Mouse (Mus musculus): Measurements from ENCODE around the gene Ank3.
"Not testable (repeated sequence)": the region's sequence is repeated elsewhere in the genome, so short reads cannot be mapped to it uniquely, and the experiment has no call there.

Gene Ank3

DNA sequence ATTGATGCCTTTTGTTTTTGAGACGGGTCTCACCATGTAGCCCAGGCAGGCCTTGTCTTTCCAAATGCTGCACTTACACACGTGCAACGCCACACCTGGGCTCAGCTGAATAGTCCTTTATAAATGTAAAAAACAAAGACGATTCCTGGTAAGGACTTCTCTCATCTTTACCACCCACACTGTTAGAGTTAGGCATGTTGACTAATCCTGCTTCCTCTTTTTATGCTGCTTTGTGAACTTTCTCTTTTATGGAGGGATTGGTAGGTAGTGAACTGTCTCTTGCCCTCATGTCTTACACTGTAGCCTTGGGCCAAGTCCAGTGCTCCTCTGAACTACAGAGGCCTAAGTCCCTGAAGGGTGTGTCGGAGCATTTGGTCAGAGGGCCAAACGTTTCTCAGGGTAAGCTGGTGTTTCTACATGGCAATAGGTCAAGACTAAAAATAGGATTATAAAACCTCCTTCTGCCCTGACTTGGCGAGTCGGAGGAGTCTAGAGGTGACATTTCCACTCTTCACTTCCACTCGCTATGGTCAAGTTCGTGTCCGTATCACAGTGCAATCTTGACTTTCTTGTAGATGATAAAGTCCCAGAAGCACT, 491.9 kb downstream of the Ank3 start:
- DNase-seq (ENCODE audit: low read depth, low spot score): no peak

DNA sequence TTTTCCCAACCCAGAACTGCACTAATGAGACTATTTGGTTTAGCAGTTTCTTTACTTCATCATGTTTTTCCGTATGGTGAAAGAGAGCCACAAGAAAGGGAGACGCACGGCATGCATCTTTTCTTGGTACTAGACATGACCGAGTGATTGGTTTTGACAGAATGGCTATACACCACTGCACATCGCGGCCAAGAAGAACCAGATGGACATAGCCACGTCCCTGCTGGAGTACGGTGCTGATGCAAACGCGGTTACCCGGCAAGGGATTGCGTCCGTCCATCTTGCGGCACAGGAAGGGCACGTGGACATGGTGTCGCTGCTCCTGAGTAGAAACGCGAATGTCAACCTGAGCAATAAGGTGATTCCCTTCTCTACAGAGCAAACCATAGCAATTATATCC, 493.6 kb downstream of the Ank3 start:
- peak; percentile 59 for DNase-seq (ENCODE audit: low read depth, low spot score)

DNA sequence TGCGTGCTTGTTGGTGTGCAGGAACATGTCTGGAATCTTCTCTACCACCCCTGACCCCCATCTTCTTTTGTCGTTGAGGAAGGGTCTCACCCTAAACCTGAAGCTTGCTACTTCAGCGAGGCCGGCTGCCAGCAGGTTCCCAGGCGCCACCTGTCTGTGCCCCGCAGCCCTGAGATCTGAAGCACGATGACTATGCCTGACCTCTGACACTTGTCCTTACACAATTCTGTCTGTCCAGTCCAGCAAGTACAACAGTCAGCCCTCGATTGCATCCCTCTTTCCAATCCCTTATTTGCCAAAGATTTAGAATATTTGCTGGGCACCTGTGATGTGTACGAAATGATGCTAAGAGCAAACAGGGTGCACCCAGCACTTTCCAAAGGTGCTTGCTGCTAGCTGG, 497.0 kb downstream of the Ank3 start:
- DNase-seq (ENCODE audit: low read depth, low spot score): no peak

DNA sequence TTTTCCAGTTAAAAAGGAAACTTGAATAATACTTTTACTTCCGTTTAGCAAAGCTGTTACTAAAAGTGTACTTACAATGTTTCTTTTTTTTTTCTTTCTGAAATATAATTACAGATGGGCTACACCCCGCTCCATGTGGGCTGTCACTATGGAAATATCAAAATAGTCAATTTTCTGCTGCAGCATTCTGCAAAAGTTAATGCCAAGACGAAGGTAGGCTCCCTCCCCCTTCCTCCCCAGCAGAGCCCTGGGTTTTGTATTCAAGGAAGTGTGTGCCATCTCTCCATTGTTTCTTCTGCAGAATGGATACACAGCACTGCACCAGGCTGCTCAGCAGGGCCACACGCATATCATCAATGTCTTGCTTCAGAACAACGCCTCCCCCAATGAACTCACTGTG, 499.4 kb downstream of the Ank3 start:
- DNase-seq (ENCODE audit: low read depth, low spot score): peak; percentile 84

DNA sequence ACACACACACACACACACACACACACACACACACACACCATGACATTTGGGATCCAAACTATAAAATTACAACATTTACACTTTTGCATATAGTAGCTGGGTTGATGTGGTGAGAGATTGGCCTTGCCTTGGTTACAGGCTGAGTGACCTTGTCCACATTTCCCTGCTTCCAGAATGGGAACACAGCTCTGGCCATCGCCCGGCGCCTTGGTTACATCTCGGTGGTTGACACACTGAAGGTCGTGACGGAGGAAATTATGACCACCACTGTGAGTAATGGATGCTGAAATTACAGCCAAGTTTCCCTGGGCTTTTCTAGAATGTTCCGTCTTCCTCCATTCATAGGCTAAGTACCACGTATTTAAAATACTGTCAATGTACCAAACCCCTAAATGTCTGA, 500.2 kb downstream of the Ank3 start:
- no peak for DNase-seq (ENCODE audit: low read depth, low spot score)

DNA sequence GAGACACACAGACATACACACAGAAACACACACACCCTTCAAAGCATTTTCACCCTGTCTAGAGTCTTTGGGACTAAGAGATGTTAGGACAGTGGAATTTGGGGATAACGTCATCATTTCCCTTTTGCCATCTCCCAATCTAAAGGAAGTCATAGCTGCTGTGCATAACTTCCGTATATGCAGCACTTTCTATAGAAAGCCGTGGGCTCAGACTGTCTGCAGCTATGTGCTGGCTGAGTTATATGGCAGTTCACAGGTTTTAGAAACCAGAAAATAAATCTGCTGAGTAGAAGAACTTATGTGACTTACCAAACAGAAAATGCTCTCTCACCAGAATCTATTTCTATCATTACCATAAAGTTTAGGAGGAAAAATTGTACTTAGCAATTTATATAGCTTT, 501.2 kb downstream of the Ank3 start:
- peak; percentile 75 for DNase-seq (ENCODE audit: low read depth, low spot score)

DNA sequence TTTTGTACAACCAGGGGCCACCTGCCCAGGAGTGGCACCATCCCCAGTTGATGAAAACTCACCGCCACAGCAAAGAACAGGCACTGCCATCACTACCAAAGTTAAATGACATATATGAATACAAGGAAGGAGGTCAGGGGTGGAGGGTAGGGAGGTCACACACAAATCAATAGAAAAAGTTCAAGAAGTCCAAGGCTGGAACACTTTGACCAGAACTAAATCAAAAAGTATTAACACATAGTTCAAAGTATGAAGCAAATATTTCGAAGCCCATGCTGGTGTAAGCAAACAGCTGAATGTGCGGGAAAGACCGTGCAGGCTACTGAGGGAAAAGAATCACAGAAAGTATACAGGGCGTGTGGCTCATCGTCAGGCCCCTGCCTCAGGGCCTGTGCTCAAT, 503.5 kb downstream of the Ank3 start:
- DNase-seq (ENCODE audit: low read depth, low spot score): no peak

DNA sequence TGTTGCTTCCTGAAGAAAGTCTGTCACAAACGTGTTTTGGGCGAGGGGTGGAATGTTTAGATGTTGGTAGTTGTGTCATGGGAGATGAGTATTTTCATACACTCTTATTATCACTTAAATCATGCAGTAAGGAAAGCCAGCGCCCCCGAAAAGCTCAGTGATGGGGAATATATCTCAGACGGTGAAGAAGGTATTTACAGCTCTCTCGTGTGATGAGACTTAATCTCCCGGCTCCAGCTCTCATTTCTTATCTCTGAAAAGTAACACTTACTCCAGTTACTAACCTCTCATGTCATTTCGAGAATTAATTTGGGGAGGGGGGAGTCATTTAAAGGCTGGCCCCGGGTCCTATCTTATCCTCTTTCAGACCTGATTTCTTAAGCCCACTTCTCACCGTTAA, 505.7 kb downstream of the Ank3 start:
- DNase-seq (ENCODE audit: low read depth, low spot score): no peak

DNA sequence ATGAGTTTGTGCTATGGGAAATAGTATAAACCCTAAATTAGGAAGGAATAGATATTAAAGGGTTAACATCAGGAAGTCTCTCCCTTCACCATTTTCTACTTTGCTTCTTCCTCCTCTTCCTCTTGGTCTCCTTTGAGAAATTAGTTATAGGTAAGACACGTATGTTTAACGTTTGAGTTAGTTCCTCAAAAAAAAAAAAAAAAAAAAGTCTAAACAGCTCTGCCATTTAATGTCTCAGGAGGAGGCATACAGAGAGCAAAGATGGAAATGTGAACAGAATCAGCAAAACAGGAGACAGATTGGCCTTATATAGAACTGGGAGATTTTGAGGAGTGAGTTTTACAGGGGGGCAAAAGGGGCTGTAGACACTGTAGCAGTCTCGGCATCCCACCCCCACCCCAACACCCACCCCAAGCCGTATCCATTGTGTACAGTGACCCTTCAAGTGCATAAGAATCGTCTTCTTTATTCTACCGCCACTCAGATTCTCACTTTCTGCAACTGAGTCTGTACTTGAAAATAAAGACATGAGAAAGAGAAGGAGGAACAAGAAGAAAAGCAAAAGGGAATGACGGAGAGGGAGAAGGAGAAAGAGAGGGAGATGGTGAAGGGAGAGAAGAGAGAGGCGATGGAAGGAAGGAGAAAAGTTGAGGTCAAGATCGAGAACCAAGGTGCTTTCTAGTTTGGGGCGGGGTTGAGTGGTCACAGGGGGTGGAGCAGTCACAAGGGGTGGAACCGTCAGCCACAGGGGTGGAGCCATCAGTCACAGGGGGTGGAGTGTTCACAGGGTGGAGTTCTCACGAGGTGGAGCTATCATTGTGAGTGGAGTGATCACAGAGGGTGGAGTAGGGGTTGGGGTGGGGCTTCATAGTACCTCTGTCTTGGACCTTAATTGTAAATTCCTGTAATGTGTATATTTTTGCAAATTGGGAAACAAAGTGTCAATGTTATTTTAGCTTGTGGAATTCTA, 509.5 kb downstream of the Ank3 start:
- DNase-seq (ENCODE audit: low read depth, low spot score): peak; percentile 46

DNA sequence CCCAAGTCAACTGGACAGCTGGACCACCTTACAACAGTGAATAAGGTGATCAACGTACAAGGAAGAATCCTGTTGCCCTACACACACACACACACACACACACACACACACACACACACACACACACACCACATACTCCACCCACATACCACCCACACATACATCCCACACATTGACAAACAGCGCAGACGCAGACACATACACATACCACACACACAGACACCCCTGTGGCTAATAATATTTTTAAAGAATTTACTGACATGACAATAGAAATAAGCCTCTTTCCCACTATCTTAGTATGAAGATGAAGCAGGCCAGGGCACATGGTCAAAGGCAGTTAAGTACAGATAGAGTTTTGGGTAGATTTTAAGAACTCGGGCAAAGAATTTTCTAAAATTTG, 511.3 kb downstream of the Ank3 start:
- no peak for DNase-seq (ENCODE audit: low read depth, low spot score)

DNA sequence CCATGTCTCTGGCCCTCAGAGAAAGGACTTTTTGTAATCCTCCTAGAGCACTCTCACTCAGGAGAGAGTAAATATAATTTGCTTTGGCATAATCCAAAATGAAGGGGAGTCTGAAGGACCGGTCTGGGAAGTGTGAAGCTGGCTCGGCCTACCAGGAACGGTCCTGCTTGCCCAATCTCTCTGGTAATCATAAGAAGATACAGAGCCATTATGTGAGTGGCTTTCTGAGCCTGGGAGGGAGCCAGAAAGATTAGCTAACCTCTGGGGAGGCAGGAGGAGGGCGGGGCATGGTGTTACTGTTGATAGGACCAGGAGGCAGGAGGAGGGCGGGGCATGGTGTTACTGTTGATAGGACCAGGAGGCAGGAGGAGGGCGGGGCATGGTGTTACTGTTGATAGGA, 511.7 kb downstream of the Ank3 start:
- peak; percentile 74 for DNase-seq (ENCODE audit: low read depth, low spot score)

DNA sequence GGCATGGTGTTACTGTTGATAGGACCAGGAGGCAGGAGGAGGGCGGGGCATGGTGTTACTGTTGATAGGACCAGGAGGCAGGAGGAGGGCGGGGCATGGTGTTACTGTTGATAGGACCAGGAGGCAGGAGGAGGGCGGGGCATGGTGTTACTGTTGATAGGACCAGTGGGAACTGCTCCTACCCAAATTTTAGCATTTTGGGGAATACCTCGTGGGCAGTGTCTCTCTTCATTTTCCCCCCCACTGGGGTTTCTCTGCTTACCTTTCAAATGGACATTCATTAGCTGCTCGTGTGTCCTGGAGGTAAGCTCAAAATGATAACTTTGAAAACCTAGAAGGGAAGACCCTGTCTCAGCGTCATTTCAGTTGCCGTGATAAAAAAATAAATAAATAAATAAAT, 512.2 kb downstream of the Ank3 start:
- not testable (repeated sequence) for DNase-seq (ENCODE audit: low read depth, low spot score)

DNA sequence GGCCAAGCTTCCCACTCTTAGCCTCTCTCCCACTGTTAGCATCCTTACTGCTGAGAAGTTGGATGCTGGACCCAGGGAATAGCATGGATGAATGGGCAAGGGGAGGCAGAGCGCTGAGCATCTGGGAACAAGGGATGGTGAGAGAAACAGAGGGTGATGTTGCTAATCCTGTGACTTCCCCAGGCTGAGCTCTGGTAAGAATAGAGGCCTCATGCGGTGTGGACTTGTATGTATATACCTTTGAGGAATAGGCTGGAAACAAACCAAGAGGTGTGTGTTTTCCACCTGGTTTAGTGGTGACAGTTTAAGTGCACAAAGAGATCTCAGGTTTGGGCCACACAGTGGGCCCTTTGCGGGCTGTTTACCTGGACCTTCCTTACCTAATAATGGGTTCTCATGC, 517.0 kb downstream of the Ank3 start:
- DNase-seq (ENCODE audit: low read depth, low spot score): no peak

DNA sequence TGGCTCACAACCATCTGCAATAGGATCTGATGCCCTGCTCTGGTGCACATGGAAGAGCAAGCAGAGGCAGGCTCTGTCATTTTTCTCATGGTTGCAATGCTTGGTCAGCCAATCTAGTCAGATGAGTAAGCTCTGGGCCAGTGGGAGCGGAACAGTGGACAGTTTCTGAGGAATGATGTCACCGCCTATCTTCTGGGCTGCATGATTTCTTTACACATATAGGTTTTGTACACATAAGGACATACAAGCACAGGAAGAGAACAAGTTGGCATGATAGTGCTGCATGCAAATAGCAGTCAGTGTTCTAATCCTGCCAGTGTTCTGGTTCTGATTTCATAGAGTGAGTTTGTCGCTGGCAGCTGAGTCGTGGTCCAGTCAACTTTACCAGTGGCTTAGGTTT, 517.6 kb downstream of the Ank3 start:
- no peak for DNase-seq (ENCODE audit: low read depth, low spot score)

DNA sequence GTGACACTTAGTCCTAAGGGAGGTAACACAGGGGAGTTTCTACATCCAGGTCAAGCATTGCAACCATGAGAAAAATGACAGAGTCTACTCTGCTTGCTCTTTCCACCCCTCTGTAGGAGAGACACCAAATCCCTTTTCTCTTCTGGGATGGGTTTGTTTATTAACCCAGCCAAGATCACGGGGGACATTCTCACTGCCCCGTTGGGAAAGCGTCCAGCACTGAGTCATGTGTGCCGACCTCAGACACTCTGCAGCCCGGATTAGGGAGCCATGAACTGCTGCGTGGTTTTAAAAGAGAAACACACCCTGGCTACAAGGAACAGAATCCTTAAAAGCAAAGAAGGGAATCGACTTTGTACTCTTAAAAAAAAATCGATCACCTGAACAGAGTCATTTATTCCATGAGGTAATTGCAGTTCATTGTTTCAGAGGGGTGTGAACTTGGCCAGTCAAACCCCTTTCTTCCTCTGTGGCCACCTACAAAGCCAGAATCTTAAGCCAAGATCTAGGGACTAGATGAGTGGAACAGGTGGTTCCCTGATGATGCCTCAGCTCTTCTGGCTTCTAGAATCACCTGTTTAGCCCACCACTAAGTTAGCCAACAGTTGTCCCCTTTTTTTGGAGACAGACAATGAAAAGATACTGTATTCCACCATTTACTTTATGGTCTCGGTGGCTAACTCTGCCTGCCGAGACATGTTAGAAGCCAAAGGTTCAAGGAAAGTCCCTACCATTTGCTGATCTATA, 518.3 kb downstream of the Ank3 start:
- DNase-seq (ENCODE audit: low read depth, low spot score): peak; percentile 62

DNA sequence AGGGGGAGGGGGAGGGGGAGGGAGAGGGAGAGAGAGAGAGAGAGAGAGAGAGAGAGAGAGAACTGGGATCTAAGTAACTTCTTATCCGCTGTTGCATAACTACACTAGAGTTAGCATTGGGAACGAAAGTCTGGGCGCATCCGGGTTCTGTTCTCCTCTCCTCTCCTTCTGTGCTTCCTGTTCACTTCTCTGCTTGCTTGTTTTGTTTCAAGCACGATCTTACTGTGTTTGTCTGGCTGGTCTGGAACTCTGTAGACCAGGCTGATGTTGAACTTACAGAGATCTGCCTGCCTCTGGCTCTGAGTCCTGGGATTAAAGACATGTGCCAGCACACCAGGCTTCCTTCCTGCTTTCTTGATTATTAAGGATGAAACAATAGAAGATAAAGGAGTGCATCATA, 519.1 kb downstream of the Ank3 start:
- DNase-seq (ENCODE audit: low read depth, low spot score): no peak

DNA sequence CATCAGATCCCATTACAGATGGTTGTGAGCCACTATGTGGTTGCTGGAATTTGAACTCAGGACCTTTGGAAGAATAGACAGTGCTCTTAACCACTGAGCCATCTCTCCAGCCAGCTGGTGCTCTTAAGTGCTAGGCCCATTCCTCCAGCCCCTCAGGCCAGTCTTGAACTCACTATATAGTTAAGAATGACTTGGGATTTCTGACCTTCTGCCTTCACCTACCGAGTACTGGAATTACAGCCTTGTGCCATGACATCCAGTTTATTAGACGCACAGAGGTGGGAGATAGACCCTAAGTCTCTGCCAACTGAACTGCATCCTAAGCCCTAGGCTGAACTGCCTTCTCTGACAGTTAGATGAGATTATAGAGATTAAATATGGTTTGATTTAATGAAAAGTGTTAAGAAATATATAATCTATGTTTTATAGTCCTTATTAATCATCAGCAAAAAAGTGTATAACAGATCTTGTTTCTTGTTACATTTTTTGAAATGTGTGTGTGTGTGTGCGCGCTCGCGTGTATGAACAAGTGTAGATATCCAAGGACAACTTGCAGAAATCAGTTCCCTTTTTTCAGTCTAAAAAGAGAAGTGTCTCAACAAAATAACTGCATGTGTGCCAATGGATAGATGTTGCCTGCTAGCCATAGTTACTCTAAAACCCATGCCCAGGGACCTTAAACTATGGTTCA, 520.0 kb downstream of the Ank3 start:
- no peak for DNase-seq (ENCODE audit: low read depth, low spot score)

DNA sequence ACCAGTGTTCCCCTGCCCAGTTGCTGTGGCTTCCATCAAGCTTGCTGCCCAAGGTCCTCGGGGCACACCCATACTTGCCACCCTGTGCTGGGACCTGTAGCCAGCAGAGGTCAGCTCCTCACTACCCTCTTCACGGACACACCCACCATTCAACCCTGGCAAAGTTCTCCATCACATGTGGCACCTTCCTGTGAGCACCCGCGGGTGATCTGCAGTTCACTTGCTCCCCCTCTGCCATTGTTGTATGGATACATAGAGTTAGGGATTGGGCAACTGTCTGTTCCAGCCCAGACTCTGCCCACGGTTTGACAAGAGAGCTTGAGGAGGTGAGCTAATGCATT, 520.5 kb downstream of the Ank3 start:
- DNase-seq (ENCODE audit: low read depth, low spot score): no peak

DNA sequence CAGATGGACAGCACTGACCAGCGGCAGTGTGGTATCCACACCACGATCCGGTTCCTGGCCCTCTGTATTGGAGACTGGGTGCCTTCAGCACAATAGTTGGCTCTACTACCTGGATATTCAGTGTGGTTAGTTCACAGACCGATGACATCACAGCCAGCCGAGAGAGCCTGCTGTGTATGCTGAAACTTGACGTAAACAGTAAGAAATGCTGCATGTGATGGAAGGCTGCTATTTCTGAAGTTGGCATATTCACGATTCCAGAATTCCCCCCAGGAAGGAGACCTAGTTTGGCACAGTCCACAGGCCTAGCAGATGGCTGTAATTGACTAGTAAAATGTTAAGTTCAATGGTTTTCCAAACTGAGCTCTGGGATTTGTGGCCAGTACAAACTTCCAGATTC, 521.2 kb downstream of the Ank3 start:
- DNase-seq (ENCODE audit: low read depth, low spot score): peak; percentile 88

DNA sequence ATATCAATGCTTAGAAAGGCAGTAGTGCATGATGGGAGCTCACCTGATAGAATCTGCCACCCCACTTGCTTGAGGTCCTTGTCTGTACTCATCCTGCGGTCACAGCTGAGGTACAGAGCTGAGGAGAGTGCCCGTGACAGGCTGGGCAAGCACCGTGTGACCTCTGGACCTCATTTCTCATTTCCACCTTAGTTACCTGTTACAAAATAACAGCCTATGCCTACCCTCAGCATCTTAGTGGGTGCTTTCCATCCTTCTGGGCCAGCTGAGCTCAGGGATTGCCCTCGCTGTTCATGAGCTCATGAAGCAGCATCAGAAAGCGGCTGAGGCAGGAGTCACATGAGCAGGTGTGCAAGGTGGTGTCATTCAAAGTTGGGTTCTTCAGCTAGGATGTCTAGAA, 523.5 kb downstream of the Ank3 start:
- peak; percentile 31 for DNase-seq (ENCODE audit: low read depth, low spot score)

DNA sequence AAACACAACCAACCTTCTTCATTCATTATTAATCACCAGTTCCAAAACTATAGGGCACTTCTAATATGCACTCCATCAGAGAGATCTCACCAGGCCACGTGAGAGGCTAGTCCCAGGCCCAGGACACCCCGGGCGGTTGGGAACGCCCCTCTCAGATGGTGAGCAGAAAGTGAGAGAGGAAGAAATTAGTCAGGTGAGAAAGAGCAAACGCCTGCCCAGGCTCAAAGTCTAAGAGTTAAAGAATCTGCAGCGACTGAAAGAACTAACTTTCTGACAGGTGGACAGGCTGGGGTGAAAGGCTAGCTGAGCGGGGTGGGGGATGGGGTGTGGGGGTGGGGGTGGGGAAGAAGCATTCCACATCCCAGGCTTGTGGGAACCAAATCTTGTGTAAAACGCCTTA, 525.2 kb downstream of the Ank3 start:
- DNase-seq (ENCODE audit: low read depth, low spot score): no peak

DNA sequence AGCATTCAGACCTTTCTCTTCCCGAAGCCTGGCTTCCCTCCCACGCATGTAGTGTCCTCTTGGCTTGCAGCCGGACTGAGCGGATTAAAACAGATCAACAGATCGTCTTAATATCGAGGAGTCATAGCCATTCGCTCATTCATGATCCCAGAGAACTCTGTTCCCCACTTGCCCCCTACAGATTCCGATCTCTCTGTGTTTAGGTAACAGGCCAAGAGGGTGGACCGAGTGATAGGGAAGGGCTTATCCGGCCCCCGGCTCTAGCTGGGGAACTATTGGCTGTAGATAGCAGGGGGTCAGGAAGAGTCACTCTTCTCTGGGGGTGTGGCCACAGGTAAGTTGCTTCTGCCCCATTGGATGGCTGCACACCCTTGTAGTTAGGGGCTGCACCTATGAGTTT, 525.7 kb downstream of the Ank3 start:
- peak; percentile 64 for DNase-seq (ENCODE audit: low read depth, low spot score)
